8 mouse cellular contexts compared by ENCODE assay signal in the genomic region with DNA sequence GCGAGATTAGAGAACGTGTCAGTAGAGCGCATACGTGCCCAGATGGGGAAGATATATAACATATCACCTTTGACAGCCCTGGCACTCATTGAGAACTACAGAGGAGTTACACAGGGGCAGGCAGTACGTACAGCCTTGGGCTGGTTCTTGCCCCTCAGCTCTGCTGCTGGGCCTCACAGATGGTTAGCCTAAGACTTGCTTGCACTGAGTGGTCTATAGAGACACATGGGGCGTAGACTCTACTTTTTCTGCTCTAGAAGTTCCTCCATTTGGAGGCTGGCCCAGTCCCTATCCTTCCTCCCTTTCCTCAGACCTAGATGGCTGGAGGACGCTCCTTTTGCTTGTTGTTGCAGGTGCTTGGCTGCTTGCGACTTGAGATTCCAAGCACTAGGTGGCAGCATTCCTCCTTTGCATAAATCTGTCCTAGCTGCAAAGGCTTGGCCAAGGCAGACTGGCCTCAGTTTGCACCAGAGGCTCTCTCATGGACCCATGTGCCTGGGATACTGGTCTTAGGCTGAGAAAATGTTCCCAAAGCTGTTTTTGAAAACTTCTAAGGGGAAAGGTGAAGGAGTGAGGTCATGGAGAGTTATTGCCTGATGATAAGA. TPM values are rescaled to one million over a fixed set of nuclear protein-coding genes. Genes with fewer than 3 reads are reported as not detected.
DNase-seq lines count a peak whose midpoint lies in the region; ATAC-seq and TF ChIP-seq lines count a peak whose summit lies in the region.

No protein-coding gene starts in this region.

- H3K79me2 ChIP-seq in liver, adult 2 months (ENCODE audit: control insufficient read depth, insufficient read depth, low read length): no peaks in the 10 kb centered on the region

- intact Hi-C loops in gastrocnemius, postnatal 14 days (cut with DNase I; ENCODE audit: low total_unique reads): loop anchor here (5.0 kb wide), 1 partner anchor 102 kb away; no protein-coding TSS in a partner anchor
- intact Hi-C loops in left cerebral cortex, postnatal 36 days (cut with DNase I): loop anchor here (5.0 kb wide), 1 partner anchor 102 kb away; no protein-coding TSS in a partner anchor

- no peaks in the 10 kb centered on the region for H3K36me3 ChIP-seq in liver, adult 2 months (ENCODE audit: control insufficient read depth, insufficient read depth, low read length)
- no peaks in the 10 kb centered on the region for H3K36me3 ChIP-seq in liver, embryonic 11.5 days (ENCODE audit: control insufficient read depth, insufficient read depth, low read length)
- no peaks in the 10 kb centered on the region for H3K36me3 ChIP-seq in intestine, postnatal 0 days (ENCODE audit: control insufficient read depth, insufficient read depth)
- H3K36me3 ChIP-seq in midbrain, postnatal 0 days (ENCODE audit: insufficient read depth, low read length): peaks cover 9% of the 10 kb centered on the region; the same call in 1 of the 2 replicates
- H3K36me3 ChIP-seq in stomach, embryonic 15.5 days: no peaks in the 10 kb centered on the region

- DNase-seq in liver, adult 2 months (ENCODE audit: extremely low read depth, low read depth, low spot score): peak; percentile 60
- DNase-seq in liver, embryonic 11.5 days (ENCODE audit: low spot score): no peak
- DNase-seq in cerebellum, postnatal 36 days: peak; percentile 64 to 74
- peak; percentile 59 for DNase-seq in gastrocnemius, postnatal 14 days
- DNase-seq in left cerebral cortex, postnatal 36 days (ENCODE audit: low spot score in 2 of 2): peak; percentile 67 to 69
- DNase-seq in midbrain, postnatal 0 days (ENCODE audit: low spot score): peak; percentile 90

- 57% methylated on average over 8 of the region's 8 CpGs for WGBS in liver, adult 2 months
- 54% methylated on average over 8 of the region's 8 CpGs for WGBS in liver, embryonic 11.5 days
- 56% methylated on average over 8 of the region's 8 CpGs for WGBS in intestine, postnatal 0 days
- 60% methylated on average over 8 of the region's 8 CpGs for WGBS in midbrain, postnatal 0 days
- WGBS in stomach, embryonic 15.5 days: 52% methylated on average over 8 of the region's 8 CpGs

- TF ChIP-seq CTCF in liver, adult 2 months (IDR thresholded peaks at IDR 0.05; ENCODE audit: low read depth, low read length): peak; percentile 86
- peak; percentile 97 for TF ChIP-seq CTCF in intestine, postnatal 0 days (IDR thresholded peaks at IDR 0.05; ENCODE audit: low read depth)
- peak; percentile 95 for TF ChIP-seq CTCF in midbrain, postnatal 0 days (IDR thresholded peaks at IDR 0.05)

- no peak for ATAC-seq in liver, embryonic 11.5 days (replicated peaks; ENCODE audit: low FRiP score)
- ATAC-seq in intestine, postnatal 0 days: peak; percentile 55
- ATAC-seq in midbrain, postnatal 0 days (ENCODE audit: low FRiP score): peak; percentile 57; the same call in 1 of the 2 replicates
- peak; percentile 44; the same call in 1 of the 2 replicates for ATAC-seq in stomach, embryonic 15.5 days (ENCODE audit: insufficient read depth, low FRiP score, low read depth)

- H3K9ac ChIP-seq in liver, adult 2 months (ENCODE audit: low read depth, low read length): no peak overlapping the region
- H3K9ac ChIP-seq in liver, embryonic 11.5 days (ENCODE audit: low read depth, low read length): no peak overlapping the region
- no peak overlapping the region for H3K9ac ChIP-seq in intestine, postnatal 0 days (ENCODE audit: low read depth, low read length)
- no peak overlapping the region for H3K9ac ChIP-seq in midbrain, postnatal 0 days (replicated peaks; ENCODE audit: low read length, poor library complexity, severe bottlenecking)
- no peak overlapping the region for H3K9ac ChIP-seq in stomach, embryonic 15.5 days

- no peak overlapping the region for H3K4me2 ChIP-seq in liver, embryonic 11.5 days
- no peak overlapping the region for H3K4me2 ChIP-seq in intestine, postnatal 0 days (replicated peaks; ENCODE audit: low read depth)
- no peak overlapping the region for H3K4me2 ChIP-seq in midbrain, postnatal 0 days (ENCODE audit: low read depth, low read length, poor library complexity, severe bottlenecking)
- no peak overlapping the region for H3K4me2 ChIP-seq in stomach, embryonic 15.5 days

- no peaks in the 10 kb centered on the region for H3K4me1 ChIP-seq in liver, adult 2 months (ENCODE audit: control insufficient read depth, insufficient read depth, low read length)
- no peaks in the 10 kb centered on the region for H3K4me1 ChIP-seq in liver, embryonic 11.5 days (replicated peaks; ENCODE audit: control insufficient read depth, insufficient read depth, low read length)
- no peaks in the 10 kb centered on the region for H3K4me1 ChIP-seq in intestine, postnatal 0 days (replicated peaks; ENCODE audit: control insufficient read depth, insufficient read depth, low read length)
- H3K4me1 ChIP-seq in midbrain, postnatal 0 days (ENCODE audit: insufficient read depth, low read length): no peaks in the 10 kb centered on the region
- no peaks in the 10 kb centered on the region for H3K4me1 ChIP-seq in stomach, embryonic 15.5 days

- no peak overlapping the region for H3K4me3 ChIP-seq in liver, adult 2 months (ENCODE audit: insufficient read depth, low read depth, low read length)
- no peak overlapping the region for H3K4me3 ChIP-seq in liver, embryonic 11.5 days (ENCODE audit: low read depth, low read length)
- no peak overlapping the region for H3K4me3 ChIP-seq in intestine, postnatal 0 days (ENCODE audit: low read depth, low read length)
- no peak overlapping the region for H3K4me3 ChIP-seq in midbrain, postnatal 0 days (ENCODE audit: low read depth, low read length)
- no peak overlapping the region for H3K4me3 ChIP-seq in stomach, embryonic 15.5 days (replicated peaks)

- H3K9me3 ChIP-seq in liver, embryonic 11.5 days (ENCODE audit: control insufficient read depth, low read length): no peaks in the 10 kb centered on the region
- H3K9me3 ChIP-seq in intestine, postnatal 0 days (ENCODE audit: control insufficient read depth): no peaks in the 10 kb centered on the region
- H3K9me3 ChIP-seq in midbrain, postnatal 0 days (ENCODE audit: low read length): no peaks in the 10 kb centered on the region
- no peaks in the 10 kb centered on the region for H3K9me3 ChIP-seq in stomach, embryonic 15.5 days

- TF ChIP-seq POLR2A in liver, adult 2 months (IDR thresholded peaks at IDR 0.05; ENCODE audit: extremely low read depth, insufficient read depth, low read length): no peak

- H3K27ac ChIP-seq in liver, adult 2 months (replicated peaks; ENCODE audit: insufficient read depth, low read depth, low read length): no peak overlapping the region
- no peak overlapping the region for H3K27ac ChIP-seq in liver, embryonic 11.5 days (ENCODE audit: low read depth, low read length)
- H3K27ac ChIP-seq in intestine, postnatal 0 days (ENCODE audit: low read depth, low read length): no peak overlapping the region
- H3K27ac ChIP-seq in midbrain, postnatal 0 days (ENCODE audit: low read depth, low read length): no peak overlapping the region
- no peak overlapping the region for H3K27ac ChIP-seq in stomach, embryonic 15.5 days

- no peaks in the 10 kb centered on the region for H3K27me3 ChIP-seq in liver, adult 2 months (ENCODE audit: control insufficient read depth, insufficient read depth, low read length)
- H3K27me3 ChIP-seq in liver, embryonic 11.5 days (replicated peaks; ENCODE audit: control insufficient read depth, insufficient read depth, low read length): no peaks in the 10 kb centered on the region
- H3K27me3 ChIP-seq in intestine, postnatal 0 days (replicated peaks; ENCODE audit: control insufficient read depth, insufficient read depth, low read length): no peaks in the 10 kb centered on the region
- no peaks in the 10 kb centered on the region for H3K27me3 ChIP-seq in midbrain, postnatal 0 days (ENCODE audit: insufficient read depth, low read length)
- no peaks in the 10 kb centered on the region for H3K27me3 ChIP-seq in stomach, embryonic 15.5 days (replicated peaks)

RNA-seq across cellular contexts. Expression of gene Afap1, which starts 22.6 kb away (rescaled TPM):
- 0.55 and 1.1 TPM in 2 replicates for total RNA-seq in liver, adult 2 months (2014; rRNA removed)
- polyA plus RNA-seq in liver, adult 2 months (2012; rRNA removed): 0.46 and 0.73 TPM in 2 replicates
- 6.7 and 6.8 TPM in 2 replicates for polyA plus RNA-seq in liver, embryonic 11.5 days (2014; fragmentation: Nextera tagmentation; extraction: Ambion mirVana)
- 10 to 100 TPM; 11.0 to 14.5 TPM for total RNA-seq in gastrocnemius, postnatal 14 days (2021)
- 7.9 and 8.1 TPM in 2 replicates for polyA plus RNA-seq in intestine, postnatal 0 days (2015; fragmentation: Nextera tagmentation; extraction: Ambion mirVana)
- total RNA-seq in left cerebral cortex, postnatal 36 days (2021): 10 to 100 TPM; 27.0 to 30.4 TPM
- total RNA-seq in midbrain, postnatal 0 days (2014; rRNA removed): 65.4 and 80.9 TPM in 2 replicates
- polyA plus RNA-seq in midbrain, postnatal 0 days (2015; fragmentation: Nextera tagmentation; extraction: Ambion mirVana): 43.5 and 43.8 TPM in 2 replicates
- 18.2 and 20.9 TPM in 2 replicates for polyA plus RNA-seq in stomach, embryonic 15.5 days (2015; fragmentation: Nextera tagmentation; extraction: Ambion mirVana)
